Comparison of ENCODE assay signal across 13 mouse cellular contexts in the genomic region with DNA sequence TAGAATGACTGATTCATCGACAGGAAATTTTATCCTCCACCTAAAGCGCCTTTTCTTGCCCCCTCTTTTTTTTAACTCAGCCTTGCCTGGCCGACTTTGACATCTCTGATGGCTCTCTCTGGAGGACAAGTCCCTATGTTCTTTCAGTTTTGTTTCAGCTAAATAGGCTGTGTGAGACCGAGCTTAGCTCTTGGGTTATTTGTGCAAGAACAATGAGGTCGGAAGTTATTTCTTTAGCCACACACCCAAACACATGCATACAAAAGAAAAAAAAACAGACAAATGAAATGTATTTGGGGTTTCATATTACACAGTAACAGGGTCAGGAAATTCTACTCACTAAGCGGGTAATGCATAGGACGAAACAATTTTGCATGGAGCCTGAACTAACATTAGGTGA.
DNase-seq lines count a peak whose midpoint lies in the region; ATAC-seq and TF ChIP-seq lines count a peak whose summit lies in the region.
"Had no signal": no experiment of that assay in that cellular context is flagged by ENCODE, and none has a peak within 500 bp of the region (broad histone marks: within the 10 kb centered on the region; RNA-seq: fewer than 3 reads in every experiment).

No protein-coding gene starts in this region.

- WGBS in kidney, embryonic 15.5 days = 23% methylated on average over 7 of the region's 7 CpGs
- WGBS in midbrain, embryonic 13.5 days = 34% methylated on average over 7 of the region's 7 CpGs
- 33% methylated on average over 7 of the region's 7 CpGs for WGBS in midbrain, embryonic 16.5 days
- 14% methylated on average over 7 of the region's 7 CpGs for WGBS in neural tube, embryonic 14.5 days

- H3K27me3 ChIP-seq in kidney, embryonic 15.5 days = no peaks in the 10 kb centered on the region
- H3K27me3 ChIP-seq in midbrain, embryonic 13.5 days = peaks cover 22% of the 10 kb centered on the region
- H3K27me3 ChIP-seq in midbrain, embryonic 16.5 days (ENCODE audit: control insufficient read depth, insufficient read depth, low read depth, low read length) = peaks cover 4% of the 10 kb centered on the region
- H3K27me3 ChIP-seq in neural tube, embryonic 14.5 days (ENCODE audit: control insufficient read depth, insufficient read depth, low read length) = no peaks in the 10 kb centered on the region

- no peak for ATAC-seq in kidney, embryonic 15.5 days (replicated peaks; ENCODE audit: low FRiP score)
- no peak for ATAC-seq in midbrain, embryonic 13.5 days
- ATAC-seq in midbrain, embryonic 16.5 days = no peak
- no peak for ATAC-seq in neural tube, embryonic 14.5 days (ENCODE audit: low read depth)
- ATAC-seq: forebrain, embryonic 13.5 days had no signal

- intact Hi-C loops in gastrocnemius, adult 2 months (cut with DNase I) = loop anchor here (2.0 to 5.0 kb wide), 2 partner anchors 242 to 341 kb away; no protein-coding TSS in a partner anchor

- peak overlapping the region; percentile 65 for H3K27ac ChIP-seq in gastrocnemius, adult 2 months
- H3K27ac ChIP-seq in kidney, embryonic 15.5 days = peak overlapping the region; percentile 75; the same call in 1 of the 2 replicates
- H3K27ac ChIP-seq in midbrain, embryonic 13.5 days = 0 out of 2 replicates have a peak overlapping the region, but pooled peaks have one; percentile 25
- no peak overlapping the region for H3K27ac ChIP-seq in midbrain, embryonic 16.5 days (ENCODE audit: low read length)
- H3K27ac ChIP-seq in neural tube, embryonic 14.5 days (ENCODE audit: low read depth, low read length) = peak overlapping the region; percentile 84

- H3K4me1 ChIP-seq in kidney, embryonic 15.5 days = peaks cover 40% of the 10 kb centered on the region
- H3K4me1 ChIP-seq in midbrain, embryonic 13.5 days (replicated peaks) = peaks cover 20% of the 10 kb centered on the region; the same call in 1 of the 2 replicates
- H3K4me1 ChIP-seq in midbrain, embryonic 16.5 days (ENCODE audit: control insufficient read depth, insufficient read depth, low read length) = peaks cover 15% of the 10 kb centered on the region
- peaks cover 40% of the 10 kb centered on the region for H3K4me1 ChIP-seq in neural tube, embryonic 14.5 days (ENCODE audit: control insufficient read depth, insufficient read depth, low read length)

- TF ChIP-seq CTCF in gastrocnemius, adult 2 months (IDR thresholded peaks at IDR 0.05) = no peak

- H3K9ac ChIP-seq in kidney, embryonic 15.5 days = peak overlapping the region; percentile 1; the same call in 1 of the 2 replicates
- no peak overlapping the region for H3K9ac ChIP-seq in midbrain, embryonic 13.5 days (replicated peaks)
- H3K9ac ChIP-seq in midbrain, embryonic 16.5 days (ENCODE audit: low read depth, low read length) = no peak overlapping the region
- H3K9ac ChIP-seq in neural tube, embryonic 14.5 days (replicated peaks; ENCODE audit: low read depth, low read length) = peak overlapping the region; percentile 41; the same call in 1 of the 2 replicates
- H3K9ac ChIP-seq: forebrain, embryonic 13.5 days had no signal

- H3K4me2 ChIP-seq in kidney, embryonic 15.5 days = peak overlapping the region; percentile 24
- H3K4me2 ChIP-seq in midbrain, embryonic 13.5 days (replicated peaks) = 0 out of 2 replicates have a peak overlapping the region, but pooled peaks have one; percentile 6
- no peak overlapping the region for H3K4me2 ChIP-seq in midbrain, embryonic 16.5 days (ENCODE audit: low read length)
- peak overlapping the region; percentile 35 for H3K4me2 ChIP-seq in neural tube, embryonic 14.5 days (ENCODE audit: low read depth, low read length)
- H3K4me2 ChIP-seq: forebrain, embryonic 13.5 days; liver, embryonic 11.5 days had no signal

- peak overlapping the region; percentile 32; the same call in 1 of the 2 replicates for H3K4me3 ChIP-seq in gastrocnemius, adult 2 months
- H3K4me3 ChIP-seq in kidney, embryonic 15.5 days (replicated peaks) = no peak overlapping the region
- no peak overlapping the region for H3K4me3 ChIP-seq in midbrain, embryonic 13.5 days (replicated peaks)
- no peak overlapping the region for H3K4me3 ChIP-seq in midbrain, embryonic 16.5 days (ENCODE audit: low read depth, low read length)
- H3K4me3 ChIP-seq in neural tube, embryonic 14.5 days (ENCODE audit: low read depth, low read length) = 0 out of 2 replicates have a peak overlapping the region, but pooled peaks have one; percentile 4
- H3K4me3 ChIP-seq: forebrain, embryonic 13.5 days had no signal

- H3K9me3 ChIP-seq in kidney, embryonic 15.5 days (replicated peaks) = no peaks in the 10 kb centered on the region
- H3K9me3 ChIP-seq in midbrain, embryonic 13.5 days = no peaks in the 10 kb centered on the region
- no peaks in the 10 kb centered on the region for H3K9me3 ChIP-seq in midbrain, embryonic 16.5 days (replicated peaks; ENCODE audit: control insufficient read depth, low read length, poor library complexity, severe bottlenecking)
- H3K9me3 ChIP-seq in neural tube, embryonic 14.5 days (ENCODE audit: control insufficient read depth, low read length) = no peaks in the 10 kb centered on the region
- H3K9me3 ChIP-seq: forebrain, embryonic 13.5 days had no signal

- no peak for DNase-seq in gastrocnemius, adult 2 months
- no peak for DNase-seq in gastrocnemius, postnatal 4 days (ENCODE audit: low spot score in 2 of 2)
- no peak for DNase-seq in kidney, postnatal 4 days
- DNase-seq in right cerebral cortex, adult 18-20 months = no peak
- DNase-seq: B cell, adult 2 months; cerebellum, postnatal 10 days; heart, postnatal 4 days had no signal

- no peaks in the 10 kb centered on the region for H3K36me3 ChIP-seq in kidney, embryonic 15.5 days
- no peaks in the 10 kb centered on the region for H3K36me3 ChIP-seq in midbrain, embryonic 13.5 days
- H3K36me3 ChIP-seq in midbrain, embryonic 16.5 days (ENCODE audit: control insufficient read depth, insufficient read depth, low read length) = no peaks in the 10 kb centered on the region
- no peaks in the 10 kb centered on the region for H3K36me3 ChIP-seq in neural tube, embryonic 14.5 days (ENCODE audit: control insufficient read depth, insufficient read depth, low read length)

Comparison
In these comparisons a context has a peak if more than half of its experiments do, and no peak if none do; other contexts are left out.
1. H3K4me3 ChIP-seq: peak in gastrocnemius, adult 2 months (single experiment) and neural tube, embryonic 14.5 days (single experiment); none in kidney, embryonic 15.5 days (single experiment), midbrain, embryonic 13.5 days (single experiment) and midbrain, embryonic 16.5 days (single experiment).
2. H3K9ac ChIP-seq: peak in kidney, embryonic 15.5 days (single experiment) and neural tube, embryonic 14.5 days (single experiment); none in midbrain, embryonic 13.5 days (single experiment) and midbrain, embryonic 16.5 days (single experiment).